Mouse (Mus musculus) MEL (cell line): Measurements from ENCODE around the gene Lhfp. TPM values are rescaled to one million over a fixed set of nuclear protein-coding genes. Genes with fewer than 3 reads are reported as not detected.

Experiments used
- DNase-seq: peaks from one replicate; pipeline ENCODE4 v3.0.0; 2011; ENCODE audit warnings: low read depth, low spot score
- H3K27ac ChIP-seq: 2 replicates; pipeline ENCODE4 v1.5.1; 2012; ENCODE audit warnings: low read depth, mild to moderate bottlenecking, control low read depth, low read length, moderate library complexity; ENCODE audit not compliant: control insufficient read depth
- H3K27me3 ChIP-seq, 2 experiments: fragments of 150-350 bp in 1 of 2; sonication (generic) in 1 of 2; 2 replicates each; pipeline ENCODE4 v1.6.1; 2012; ENCODE audit warnings: low read length in 2 of 2, mild to moderate bottlenecking in 2 of 2, improper control_type of control experiment in 1 of 2, moderate library complexity in 1 of 2; ENCODE audit not compliant: insufficient read depth in 2 of 2, control insufficient read depth in 1 of 2
- H3K36me3 ChIP-seq, 2 experiments: 2 replicates each; pipeline ENCODE4 v1.6.1; 2012 to 2014; ENCODE audit warnings: low read length in 2 of 2, improper control_type of control experiment in 1 of 2, inconsistent platforms in 1 of 2, mild to moderate bottlenecking in 1 of 2; ENCODE audit not compliant: insufficient read depth in 2 of 2, control insufficient read depth in 1 of 2
- H3K4me1 ChIP-seq, 2 experiments: fragments of 150-350 bp in 1 of 2; sonication (generic) in 1 of 2; 2 replicates each; pipeline ENCODE4 v1.6.1; 2012; ENCODE audit warnings: low read length in 2 of 2, improper control_type of control experiment in 1 of 2, mild to moderate bottlenecking in 1 of 2; ENCODE audit not compliant: insufficient read depth in 2 of 2, control insufficient read depth in 1 of 2
- H3K4me3 ChIP-seq, 2 experiments: fragments of 150-350 bp in 1 of 2; sonication (generic) in 1 of 2; 2 replicates each; pipeline ENCODE4 v1.5.1; 2012; ENCODE audit warnings: low read depth in 2 of 2, low read length in 2 of 2, mild to moderate bottlenecking in 2 of 2, moderate library complexity in 2 of 2, control low read depth in 1 of 2, improper control_type of control experiment in 1 of 2; ENCODE audit not compliant: control insufficient read depth in 1 of 2, insufficient read depth in 1 of 2
- H3K79me2 ChIP-seq: 2 replicates; pipeline ENCODE4 v1.6.1; 2012; ENCODE audit warnings: mild to moderate bottlenecking, low read length, moderate library complexity; ENCODE audit not compliant: control insufficient read depth, poor library complexity, insufficient read depth
- H3K9ac ChIP-seq: 2 replicates; pipeline ENCODE4 v1.6.1; 2012; ENCODE audit warnings: low read depth, mild to moderate bottlenecking, control low read depth, low read length, moderate library complexity; ENCODE audit not compliant: control insufficient read depth, poor library complexity, severe bottlenecking
- H3K9me3 ChIP-seq: fragments of 150-350 bp; sonication (generic); replicated peaks from 2 replicates; pipeline ENCODE4 v1.6.1; 2012; ENCODE audit warnings: mild to moderate bottlenecking, low read length, improper control_type of control experiment, moderate library complexity; ENCODE audit not compliant: insufficient read depth
- CHD2 ChIP-seq: IDR thresholded peaks from 2 replicates; pipeline ENCODE4 v1.6.1; 2011; ENCODE audit warnings: low read length, improper control_type of control experiment
- E2F4 ChIP-seq: IDR thresholded peaks from 2 replicates; pipeline ENCODE4 v1.6.1; 2011; ENCODE audit warnings: low read depth, low read length, improper control_type of control experiment, borderline replicate concordance
- EP300 ChIP-seq, 2 experiments: IDR thresholded peaks; 2 replicates each; pipeline ENCODE4 v1.6.1; 2011; ENCODE audit warnings: improper control_type of control experiment in 2 of 2, low read length in 2 of 2, low read depth in 1 of 2, mild to moderate bottlenecking in 1 of 2
- ETS1 ChIP-seq: IDR thresholded peaks from 2 replicates; pipeline ENCODE4 v1.6.1; 2012; ENCODE audit warnings: low read depth, mild to moderate bottlenecking, inconsistent platforms, low read length, improper control_type of control experiment, moderate library complexity
- KAT2A ChIP-seq: conservative IDR thresholded peaks from 2 replicates; pipeline ENCODE4 v1.6.1; 2012; ENCODE audit warnings: low read depth, low read length, improper control_type of control experiment, inconsistent platforms
- MAX ChIP-seq: IDR thresholded peaks from 2 replicates; pipeline ENCODE4 v1.6.1; 2011; ENCODE audit warnings: low read length, improper control_type of control experiment
- MAZ ChIP-seq: IDR thresholded peaks from 2 replicates; pipeline ENCODE4 v1.6.1; 2012; ENCODE audit warnings: low read depth, mild to moderate bottlenecking, inconsistent platforms, low read length, improper control_type of control experiment
- MEF2A ChIP-seq: IDR thresholded peaks from 2 replicates; pipeline ENCODE4 v1.6.1; 2014; ENCODE audit warnings: low read depth, mild to moderate bottlenecking, inconsistent platforms, low read length, improper control_type of control experiment; ENCODE audit not compliant: poor library complexity, insufficient replicate concordance, severe bottlenecking; ENCODE audit errors: extremely low read depth
- MYC ChIP-seq: IDR thresholded peaks from 2 replicates; pipeline ENCODE4 v1.6.1; 2011; ENCODE audit warnings: low read depth, mild to moderate bottlenecking, low read length, improper control_type of control experiment, moderate library complexity
- NRF1 ChIP-seq: IDR thresholded peaks from 2 replicates; pipeline ENCODE4 v1.6.1; 2014; ENCODE audit warnings: low read depth, mild to moderate bottlenecking, inconsistent platforms, low read length, improper control_type of control experiment, moderate library complexity; ENCODE audit not compliant: poor library complexity, insufficient read depth, severe bottlenecking
- POLR2A ChIP-seq, 2 experiments: IDR thresholded peaks; 2 replicates each; pipeline ENCODE4 v1.6.1; 2011 to 2012; ENCODE audit warnings: low read length in 2 of 2, mild to moderate bottlenecking in 2 of 2, control low read depth in 1 of 2, improper control_type of control experiment in 1 of 2, low read depth in 1 of 2, moderate library complexity in 1 of 2; ENCODE audit not compliant: control insufficient read depth in 1 of 2, insufficient read depth in 1 of 2, poor library complexity in 1 of 2
- RAD21 ChIP-seq: IDR thresholded peaks from 2 replicates; pipeline ENCODE4 v1.6.1; 2011; ENCODE audit warnings: mild to moderate bottlenecking, low read depth, low read length, improper control_type of control experiment
- SMC3 ChIP-seq: IDR thresholded peaks from 2 replicates; pipeline ENCODE4 v1.6.1; 2011; ENCODE audit warnings: low read depth, low read length, improper control_type of control experiment
- TAL1 ChIP-seq: IDR thresholded peaks from 2 replicates; pipeline ENCODE4 v1.6.1; 2012; ENCODE audit warnings: mild to moderate bottlenecking, inconsistent platforms, low read length, moderate library complexity, mixed read lengths
- UBTF ChIP-seq: IDR thresholded peaks from 2 replicates; pipeline ENCODE4 v1.6.1; 2012; ENCODE audit warnings: low read depth, mild to moderate bottlenecking, inconsistent platforms, low read length, improper control_type of control experiment, moderate library complexity, borderline replicate concordance; ENCODE audit not compliant: insufficient read depth
- USF2 ChIP-seq, 2 experiments: IDR thresholded peaks; 2 replicates each; pipeline ENCODE4 v1.6.1; 2011 to 2012; ENCODE audit warnings: improper control_type of control experiment in 2 of 2, low read length in 2 of 2, borderline replicate concordance in 1 of 2, inconsistent platforms in 1 of 2, low read depth in 1 of 2, mild to moderate bottlenecking in 1 of 2; ENCODE audit not compliant: insufficient read depth in 1 of 2
- polyA plus RNA-seq, 2 experiments: library from polyadenylated mRNA; stranded (reverse) in 1 of 2; unstranded in 1 of 2; fragments of >175 nt in 1 of 2; fragments of >200 nt in 1 of 2; gene quantifications; 2 replicates each; pipeline versions ENCODE4 v1.2.1 to v1.2.4; 2012; ENCODE audit warnings: low replicate concordance in 2 of 2, low read depth in 1 of 2; ENCODE audit not compliant: insufficient read length in 2 of 2, insufficient read depth in 1 of 2, missing spikeins in 1 of 2
- total RNA-seq: library from RNA; depleted of rRNA; stranded (reverse); fragments of 300-350 nt; gene quantifications from 2 replicates; pipeline ENCODE4 v1.2.3, GENCODE M21; 2012

The Lhfp gene
- total and polyA plus RNA-seq, 3 experiments: not detected

DNA sequence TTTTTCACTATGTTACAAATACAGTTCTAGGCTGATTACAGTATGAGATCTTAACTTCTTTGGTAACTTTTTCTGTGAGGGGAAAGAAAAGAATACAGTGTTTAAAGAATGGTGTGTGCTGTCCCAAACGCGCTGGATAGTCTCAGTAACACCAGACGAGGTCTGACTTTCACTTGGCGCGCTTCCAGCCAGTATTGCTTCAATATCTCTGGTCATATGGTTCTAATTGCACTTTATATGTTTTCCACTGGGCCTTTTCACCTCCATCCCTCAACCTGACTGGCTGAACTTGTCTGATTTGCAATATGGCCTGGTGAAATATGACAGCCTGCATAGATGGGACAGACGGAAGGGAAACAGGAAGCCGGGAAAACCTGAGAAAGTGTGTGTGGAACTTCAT lies 2.9 kb downstream of the Lhfp start:
- Histone ChIP-seq H3K79me2 (no peaks in the 10 kb centered on the region), H3K4me3 (no peak overlapping the region), H3K27me3 (peaks cover 4 to 5% of the 10 kb centered on the region in 2 experiments; a peak in 3 of 4 replicates), H3K27ac (no peak overlapping the region), H3K4me1 (no peaks in the 10 kb centered on the region), H3K9me3 (no peaks in the 10 kb centered on the region), H3K9ac (no peak overlapping the region), H3K36me3 (no peaks in the 10 kb centered on the region)
- no peak for DNase-seq
- TF ChIP-seq MEF2A (no peak), KAT2A (no peak), E2F4 (no peak), EP300 (IDR thresholded peaks at IDR 0.05; ENCODE audit: low read depth in 1 of 2, low read length in 2 of 2) (no peak), ETS1 (no peak), MAZ (no peak), TAL1 (no peak), NRF1 (no peak), SMC3 (no peak), UBTF (no peak), RAD21 (no peak), MYC (no peak)

DNA sequence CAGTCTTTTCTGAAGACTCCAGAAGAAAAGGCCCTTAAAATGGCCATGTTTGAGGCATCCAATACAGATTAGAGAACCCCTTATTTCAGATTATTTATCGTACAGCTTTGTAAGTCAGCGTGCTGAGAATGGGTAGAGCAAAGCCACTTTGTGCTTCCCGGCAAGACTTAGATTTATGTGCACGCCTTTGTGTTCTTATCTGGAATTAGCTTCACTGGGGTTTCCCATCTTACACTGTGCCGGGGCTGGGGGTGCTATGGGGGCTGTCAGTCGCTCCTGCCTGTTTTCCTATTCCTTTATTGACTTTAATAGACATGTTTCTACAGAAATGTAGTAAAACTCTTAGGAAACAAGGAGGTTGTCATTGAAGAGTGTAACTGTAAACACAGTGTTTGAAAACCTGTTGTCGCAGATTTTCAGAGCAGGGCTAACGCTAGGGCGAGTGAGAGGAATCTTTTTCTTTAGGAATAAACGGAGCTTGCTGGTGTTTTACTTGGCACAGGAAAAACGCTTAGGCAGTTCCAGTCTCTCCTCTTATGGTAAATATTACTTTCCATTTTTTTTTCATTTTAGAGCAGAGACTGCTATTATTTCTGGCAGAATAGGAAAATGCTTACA lies 3.5 kb downstream of the Lhfp start:
- Histone ChIP-seq H3K4me3 (no peak overlapping the region), H3K79me2 (no peaks in the 10 kb centered on the region), H3K27ac (no peak overlapping the region), H3K9me3 (no peaks in the 10 kb centered on the region), H3K36me3 (no peaks in the 10 kb centered on the region), H3K9ac (no peak overlapping the region), H3K27me3 (peaks cover 4 to 5% of the 10 kb centered on the region in 2 experiments; a peak in 3 of 4 replicates), H3K4me1 (no peaks in the 10 kb centered on the region)
- no peak for TF ChIP-seq NRF1
- TF ChIP-seq MAX: no peak
- no peak for TF ChIP-seq TAL1
- TF ChIP-seq USF2 (IDR thresholded peaks at IDR 0.05; ENCODE audit: borderline replicate concordance in 1 of 2, insufficient read depth in 1 of 2, low read depth in 1 of 2, low read length in 2 of 2): no peak
- TF ChIP-seq CHD2: no peak
- TF ChIP-seq SMC3: no peak
- TF ChIP-seq POLR2A (IDR thresholded peaks at IDR 0.05; ENCODE audit: control insufficient read depth in 1 of 2, insufficient read depth in 1 of 2, low read depth in 1 of 2, low read length in 2 of 2, poor library complexity in 1 of 2): no peak
- no peak for DNase-seq
